Mouse (Mus musculus) layer of hippocampus, postnatal 36 days (tissue): ENCODE measurements around the gene Efcab11. TPM values are rescaled to one million over a fixed set of nuclear protein-coding genes. Genes with fewer than 3 reads are reported as not detected.
"Not testable (repeated sequence)": the region's sequence is repeated elsewhere in the genome, so short reads cannot be mapped to it uniquely, and the experiment has no call there.

ENCODE experiments used
- DNase-seq, 2 experiments: peaks; one replicate each; pipeline ENCODE4 v3.0.0; 2022
- total RNA-seq, 2 experiments: library from RNA; stranded (reverse); gene quantifications; 2 replicates each; pipeline ENCODE4 v1.2.3; 2021

Efcab11 gene
- total RNA-seq, 2 experiments from 2014 or later = 0.17 to 0.86 TPM

- DNase-seq = no peak
These were observed 10.8 kb downstream of the Efcab11 start for GRCm38 (mm10) chr12:99873443-99873842.

- DNase-seq = no peak
These were observed 15.4 kb downstream of the Efcab11 start for GRCm38 (mm10) chr12:99868821-99869220.

GRCm38 (mm10) chr12:99864613-99865012 lies 19.6 kb downstream of the Efcab11 start:
- no peak for DNase-seq

- DNase-seq = no peak
These were observed 23.3 kb downstream of the Efcab11 start for GRCm38 (mm10) chr12:99860981-99861380.

GRCm38 (mm10) chr12:99859391-99860100 lies 24.7 kb downstream of the Efcab11 start:
- no peak for DNase-seq

- no peak for DNase-seq
These were observed 25.6 kb downstream of the Efcab11 start for GRCm38 (mm10) chr12:99858664-99859063.

GRCm38 (mm10) chr12:99856011-99856410 lies 28.2 kb downstream of the Efcab11 start:
- DNase-seq = no peak

- DNase-seq = no peak
These were observed 30.6 kb downstream of the Efcab11 start for GRCm38 (mm10) chr12:99853323-99854258.

GRCm38 (mm10) chr12:99849996-99850395 lies 34.2 kb downstream of the Efcab11 start:
- no peak for DNase-seq

GRCm38 (mm10) chr12:99844951-99845350 lies 39.3 kb downstream of the Efcab11 start:
- DNase-seq = no peak

- DNase-seq = no peak
These were observed 45.5 kb downstream of the Efcab11 start for GRCm38 (mm10) chr12:99838703-99839102.

- DNase-seq = no peak
These were observed 46.1 kb downstream of the Efcab11 start for GRCm38 (mm10) chr12:99838109-99838508.

- DNase-seq = no peak
These were observed 46.7 kb downstream of the Efcab11 start for GRCm38 (mm10) chr12:99837528-99837927.

GRCm38 (mm10) chr12:99836404-99837131 lies 47.7 kb downstream of the Efcab11 start:
- DNase-seq = peak; percentile 26 to 33

- no peak for DNase-seq
These were observed 50.8 kb downstream of the Efcab11 start for GRCm38 (mm10) chr12:99833476-99833875.

- no peak for DNase-seq
These were observed 61.6 kb downstream of the Efcab11 start for GRCm38 (mm10) chr12:99822591-99822990.

- no peak for DNase-seq
These were observed 62.8 kb downstream of the Efcab11 start for GRCm38 (mm10) chr12:99821309-99821934.

- no peak for DNase-seq
These were observed 64.9 kb downstream of the Efcab11 start for GRCm38 (mm10) chr12:99819186-99819974.

- DNase-seq = not testable (repeated sequence)
These were observed 66.2 kb downstream of the Efcab11 start for GRCm38 (mm10) chr12:99818006-99818405.

GRCm38 (mm10) chr12:99815244-99815643 lies 69.0 kb downstream of the Efcab11 start:
- DNase-seq = no peak

- DNase-seq = no peak
These were observed 76.3 kb downstream of the Efcab11 start for GRCm38 (mm10) chr12:99807891-99808290.
